27 mouse cellular contexts compared by ENCODE assay signal in the genomic region with DNA sequence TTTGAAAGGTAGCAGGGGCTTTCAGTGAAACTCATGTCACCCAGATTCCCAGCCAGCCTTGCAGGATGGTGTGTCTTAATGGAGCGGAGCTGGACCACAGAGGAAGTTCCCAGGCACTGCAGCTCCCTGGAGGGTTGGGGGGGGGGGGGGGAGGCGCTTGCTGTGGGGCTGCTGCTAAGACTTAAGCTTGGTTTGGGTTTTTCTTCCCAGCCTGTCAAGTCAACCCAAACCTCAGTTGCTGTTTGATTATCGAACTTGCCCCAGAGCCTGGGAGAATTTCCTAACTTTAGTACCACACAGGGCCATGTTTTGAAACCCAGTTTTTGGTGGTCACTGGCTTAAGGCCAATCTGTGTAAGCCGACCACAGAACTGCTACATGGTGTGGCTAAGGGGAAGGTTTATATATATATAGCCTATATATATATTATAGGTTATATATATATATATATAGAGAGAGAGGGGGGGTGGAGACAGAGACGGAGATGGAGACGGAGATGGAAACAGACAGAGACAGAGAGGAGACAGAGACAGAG. TPM values are rescaled to one million over a fixed set of nuclear protein-coding genes. Genes with fewer than 3 reads are reported as not detected.
DNase-seq lines count a peak whose midpoint lies in the region; ATAC-seq and TF ChIP-seq lines count a peak whose summit lies in the region.
"Had no signal": no experiment of that assay in that cellular context is flagged by ENCODE, and none has a peak within 500 bp of the region (broad histone marks: within the 10 kb centered on the region; RNA-seq: fewer than 3 reads in every experiment).

No protein-coding gene starts in this region.

- 71% methylated on average over 6 of the region's 6 CpGs for WGBS in heart, embryonic 13.5 days
- 48% methylated on average over 6 of the region's 6 CpGs for WGBS in limb, embryonic 12.5 days
- 57% methylated on average over 6 of the region's 6 CpGs for WGBS in limb, embryonic 10.5 days
- 48% methylated on average over 5 of the region's 6 CpGs for WGBS in stomach, embryonic 14.5 days
- WGBS in stomach, postnatal 0 days = 54% methylated on average over 6 of the region's 6 CpGs
- WGBS in stomach, embryonic 16.5 days = 58% methylated on average over 6 of the region's 6 CpGs
- 72% methylated on average over 6 of the region's 6 CpGs for WGBS in hindbrain, embryonic 14.5 days

- no peaks in the 10 kb centered on the region for H3K9me3 ChIP-seq in heart, embryonic 13.5 days
- no peaks in the 10 kb centered on the region for H3K9me3 ChIP-seq in limb, embryonic 12.5 days
- no peaks in the 10 kb centered on the region for H3K9me3 ChIP-seq in limb, embryonic 10.5 days (replicated peaks)
- H3K9me3 ChIP-seq in stomach, embryonic 14.5 days (ENCODE audit: control insufficient read depth, low read depth, low read length) = no peaks in the 10 kb centered on the region
- no peaks in the 10 kb centered on the region for H3K9me3 ChIP-seq in stomach, postnatal 0 days (ENCODE audit: control insufficient read depth, low read length)
- no peaks in the 10 kb centered on the region for H3K9me3 ChIP-seq in stomach, embryonic 16.5 days (replicated peaks; ENCODE audit: control insufficient read depth, low read length)
- H3K9me3 ChIP-seq in hindbrain, embryonic 14.5 days (ENCODE audit: control insufficient read depth, low read length) = no peaks in the 10 kb centered on the region
- H3K9me3 ChIP-seq: forebrain, embryonic 13.5 days; hindbrain, embryonic 10.5 days; liver, embryonic 12.5 days; midbrain, embryonic 13.5 days had no signal

- H3K27me3 ChIP-seq in heart, embryonic 13.5 days (replicated peaks) = no peaks in the 10 kb centered on the region
- H3K27me3 ChIP-seq in limb, embryonic 12.5 days = no peaks in the 10 kb centered on the region
- H3K27me3 ChIP-seq in limb, embryonic 10.5 days (ENCODE audit: low read depth, poor library complexity, severe bottlenecking) = no peaks in the 10 kb centered on the region
- H3K27me3 ChIP-seq in stomach, embryonic 14.5 days (ENCODE audit: control insufficient read depth, insufficient read depth, low read length) = no peaks in the 10 kb centered on the region
- no peaks in the 10 kb centered on the region for H3K27me3 ChIP-seq in stomach, postnatal 0 days (ENCODE audit: control insufficient read depth, insufficient read depth, low read length)
- H3K27me3 ChIP-seq in stomach, embryonic 16.5 days (ENCODE audit: control insufficient read depth, insufficient read depth, low read length) = no peaks in the 10 kb centered on the region
- H3K27me3 ChIP-seq in hindbrain, embryonic 14.5 days (ENCODE audit: control insufficient read depth, insufficient read depth, low read length) = no peaks in the 10 kb centered on the region
- H3K27me3 ChIP-seq: forebrain, embryonic 13.5 days; liver, embryonic 12.5 days; midbrain, embryonic 13.5 days had no signal

- peaks cover 12% of the 10 kb centered on the region for H3K4me1 ChIP-seq in heart, embryonic 13.5 days
- H3K4me1 ChIP-seq in limb, embryonic 12.5 days (replicated peaks) = peaks cover 65% of the 10 kb centered on the region
- H3K4me1 ChIP-seq in limb, embryonic 10.5 days = peaks cover 57% of the 10 kb centered on the region
- peaks cover 38% of the 10 kb centered on the region for H3K4me1 ChIP-seq in stomach, embryonic 14.5 days (ENCODE audit: control insufficient read depth, insufficient read depth, low read length)
- no peaks in the 10 kb centered on the region for H3K4me1 ChIP-seq in stomach, postnatal 0 days (replicated peaks; ENCODE audit: control insufficient read depth, insufficient read depth)
- H3K4me1 ChIP-seq in stomach, embryonic 16.5 days (ENCODE audit: control insufficient read depth, insufficient read depth, low read length) = peaks cover 20% of the 10 kb centered on the region
- peaks cover 10% of the 10 kb centered on the region for H3K4me1 ChIP-seq in hindbrain, embryonic 14.5 days (replicated peaks; ENCODE audit: control insufficient read depth, insufficient read depth, low read length)
- H3K4me1 ChIP-seq: liver, embryonic 12.5 days; megakaryocyte, embryonic 14.5 days had no signal

- H3K4me2 ChIP-seq in heart, embryonic 13.5 days = no peak overlapping the region
- no peak overlapping the region for H3K4me2 ChIP-seq in limb, embryonic 12.5 days
- H3K4me2 ChIP-seq in stomach, embryonic 14.5 days (replicated peaks; ENCODE audit: low read depth, low read length) = no peak overlapping the region
- H3K4me2 ChIP-seq in stomach, postnatal 0 days (replicated peaks; ENCODE audit: low read depth) = no peak overlapping the region
- no peak overlapping the region for H3K4me2 ChIP-seq in stomach, embryonic 16.5 days (ENCODE audit: low read depth, low read length)
- no peak overlapping the region for H3K4me2 ChIP-seq in hindbrain, embryonic 14.5 days (replicated peaks)
- H3K4me2 ChIP-seq: forebrain, embryonic 13.5 days; heart, embryonic 11.5 days; liver, embryonic 12.5 days; midbrain, embryonic 13.5 days had no signal

- TF ChIP-seq EP300 in stomach, postnatal 0 days (optimal IDR thresholded peaks at IDR 0.05) = no peak

- H3K4me3 ChIP-seq in heart, embryonic 13.5 days = no peak overlapping the region
- H3K4me3 ChIP-seq in limb, embryonic 12.5 days (replicated peaks) = no peak overlapping the region
- H3K4me3 ChIP-seq in limb, embryonic 10.5 days = no peak overlapping the region
- H3K4me3 ChIP-seq in stomach, embryonic 14.5 days (ENCODE audit: low read depth, low read length) = no peak overlapping the region
- no peak overlapping the region for H3K4me3 ChIP-seq in stomach, postnatal 0 days (ENCODE audit: low read depth, low read length)
- no peak overlapping the region for H3K4me3 ChIP-seq in stomach, embryonic 16.5 days (replicated peaks; ENCODE audit: low read length)
- no peak overlapping the region for H3K4me3 ChIP-seq in hindbrain, embryonic 14.5 days (replicated peaks; ENCODE audit: low read length)
- H3K4me3 ChIP-seq: forebrain, embryonic 13.5 days; gastrocnemius, adult 2 months; hindbrain, embryonic 10.5 days; liver, embryonic 12.5 days; megakaryocyte, embryonic 14.5 days; midbrain, embryonic 13.5 days had no signal

- H3K27ac ChIP-seq in heart, embryonic 13.5 days (replicated peaks) = 0 out of 2 replicates have a peak overlapping the region, but pooled peaks have one; percentile 25
- 0 out of 2 replicates have a peak overlapping the region, but pooled peaks have one; percentile 23 for H3K27ac ChIP-seq in limb, embryonic 12.5 days
- no peak overlapping the region for H3K27ac ChIP-seq in limb, embryonic 10.5 days
- 0 out of 2 replicates have a peak overlapping the region, but pooled peaks have one; percentile 33 for H3K27ac ChIP-seq in stomach, embryonic 14.5 days (ENCODE audit: low read length)
- H3K27ac ChIP-seq in stomach, postnatal 0 days (replicated peaks) = no peak overlapping the region
- peak overlapping the region; percentile 48; the same call in 1 of the 2 replicates for H3K27ac ChIP-seq in stomach, embryonic 16.5 days (ENCODE audit: low read length)
- H3K27ac ChIP-seq in hindbrain, embryonic 14.5 days = no peak overlapping the region
- H3K27ac ChIP-seq: forebrain, embryonic 13.5 days; gastrocnemius, adult 2 months; hindbrain, embryonic 10.5 days; hindbrain, postnatal 0 days; liver, embryonic 12.5 days; midbrain, embryonic 13.5 days had no signal

- H3K9ac ChIP-seq in heart, embryonic 13.5 days = no peak overlapping the region
- H3K9ac ChIP-seq in limb, embryonic 12.5 days (replicated peaks) = no peak overlapping the region
- H3K9ac ChIP-seq in stomach, embryonic 14.5 days (replicated peaks; ENCODE audit: low read depth, low read length) = no peak overlapping the region
- no peak overlapping the region for H3K9ac ChIP-seq in stomach, postnatal 0 days (ENCODE audit: low read length)
- no peak overlapping the region for H3K9ac ChIP-seq in stomach, embryonic 16.5 days (ENCODE audit: low read length)
- no peak overlapping the region for H3K9ac ChIP-seq in hindbrain, embryonic 14.5 days
- H3K9ac ChIP-seq: forebrain, embryonic 13.5 days; liver, embryonic 12.5 days; midbrain, embryonic 13.5 days had no signal

- no peak for TF ChIP-seq CTCF in stomach, postnatal 0 days (IDR thresholded peaks at IDR 0.05; ENCODE audit: low read depth)

- ATAC-seq in heart, embryonic 13.5 days (ENCODE audit: extremely low read depth, insufficient number of reproducible peaks, low FRiP score, low TSS enrichment) = no peak
- no peak for ATAC-seq in limb, embryonic 12.5 days (ENCODE audit: insufficient number of reproducible peaks, insufficient read depth, low FRiP score, low TSS enrichment, low read depth)
- 0 out of 2 replicates have a peak, but pooled peaks have one; percentile 30 for ATAC-seq in stomach, embryonic 14.5 days (ENCODE audit: insufficient number of reproducible peaks, insufficient read depth, low FRiP score, low read depth)
- no peak for ATAC-seq in stomach, postnatal 0 days (ENCODE audit: low FRiP score, low TSS enrichment)
- ATAC-seq in stomach, embryonic 16.5 days (ENCODE audit: insufficient read depth, low FRiP score) = no peak
- ATAC-seq in hindbrain, embryonic 14.5 days (ENCODE audit: low FRiP score) = no peak
- ATAC-seq: CD4-positive, CD25-positive, alpha-beta regulatory T cell, adult 4 months; forebrain, embryonic 13.5 days; hindbrain, postnatal 0 days; liver, embryonic 12.5 days; midbrain, embryonic 13.5 days had no signal

- no peaks in the 10 kb centered on the region for H3K36me3 ChIP-seq in heart, embryonic 13.5 days
- H3K36me3 ChIP-seq in limb, embryonic 12.5 days = peaks cover 13% of the 10 kb centered on the region; the same call in 1 of the 2 replicates
- peaks cover 12% of the 10 kb centered on the region; the same call in 1 of the 2 replicates for H3K36me3 ChIP-seq in limb, embryonic 10.5 days
- H3K36me3 ChIP-seq in stomach, embryonic 14.5 days (ENCODE audit: control insufficient read depth, insufficient read depth, low read length) = no peaks in the 10 kb centered on the region
- no peaks in the 10 kb centered on the region for H3K36me3 ChIP-seq in stomach, postnatal 0 days (ENCODE audit: control insufficient read depth, insufficient read depth, low read length)
- H3K36me3 ChIP-seq in stomach, embryonic 16.5 days (ENCODE audit: control insufficient read depth, insufficient read depth, low read length) = no peaks in the 10 kb centered on the region
- H3K36me3 ChIP-seq in hindbrain, embryonic 14.5 days (replicated peaks; ENCODE audit: control insufficient read depth, insufficient read depth) = 0 out of 2 replicates have a peak, but pooled peaks cover 7% of the 10 kb centered on the region
- H3K36me3 ChIP-seq: hindbrain, embryonic 10.5 days; liver, embryonic 12.5 days had no signal

- DNase-seq in heart, adult 11 months = no peak
- no peak for DNase-seq in limb, embryonic 10.5 days (ENCODE audit: low spot score)
- DNase-seq in stomach, postnatal 0 days (ENCODE audit: low spot score) = no peak
- DNase-seq in hindbrain, embryonic 14.5 days (ENCODE audit: low spot score) = no peak
- DNase-seq: adrenal gland, postnatal 36 days; cerebellum, adult 11 months; cerebellum, adult 9-11 months; gastrocnemius, adult 2 months; heart, postnatal 10 days; kidney, adult 9 months; layer of hippocampus, adult 9-11 months; lung, adult 18-20 months; right cerebral cortex, postnatal 25 days; thymus, adult 18-20 months; thymus, postnatal 36 days had no signal

RNA-seq across cellular contexts. Expression of gene Pde9a, which starts 19.8 kb away (rescaled TPM):
- 7.3 TPM in 2 replicates for polyA plus RNA-seq in heart, embryonic 13.5 days (2015; fragmentation: Nextera tagmentation; extraction: Ambion mirVana)
- 26.7 and 29.1 TPM in 2 replicates for polyA plus RNA-seq in limb, embryonic 12.5 days (2016; fragmentation: Nextera tagmentation; extraction: Ambion mirVana)
- polyA plus RNA-seq in limb, embryonic 10.5 days (2016; fragmentation: Nextera tagmentation; extraction: Ambion mirVana) = 20.4 and 27.2 TPM in 2 replicates
- polyA plus RNA-seq in stomach, embryonic 14.5 days (2014; fragmentation: Nextera tagmentation; extraction: Ambion mirVana) = 39.6 and 42.8 TPM in 2 replicates
- polyA plus RNA-seq in stomach, postnatal 0 days (2015; fragmentation: Nextera tagmentation; extraction: Ambion mirVana) = 11.6 and 12.1 TPM in 2 replicates
- polyA plus RNA-seq in stomach, embryonic 16.5 days (2015; fragmentation: Nextera tagmentation; extraction: Ambion mirVana) = 28.0 and 31.1 TPM in 2 replicates
- polyA plus RNA-seq in hindbrain, embryonic 14.5 days (2014; fragmentation: Nextera tagmentation; extraction: Ambion mirVana) = 31.1 and 32.6 TPM in 2 replicates
- polyA plus RNA-seq: CD4-positive, CD25-positive, alpha-beta regulatory T cell, adult 4 months had no signal

Comparison
In these comparisons a context has a peak if more than half of its experiments do, and no peak if none do; other contexts are left out.
1. H3K27ac ChIP-seq: peak in heart, embryonic 13.5 days (single experiment), limb, embryonic 12.5 days (single experiment), stomach, embryonic 14.5 days (single experiment) and stomach, embryonic 16.5 days (single experiment); none in limb, embryonic 10.5 days (single experiment), stomach, postnatal 0 days (single experiment) and hindbrain, embryonic 14.5 days (single experiment).